Comparison of ENCODE assay signal across 8 mouse cellular contexts in genomic region chr2:33689880-33690462, GRCm38 (mm10). TPM values are rescaled to one million over a fixed set of nuclear protein-coding genes. Genes with fewer than 3 reads are reported as not detected.
A peak's percentile ranks its signal among the peaks of the same experiment; 100 is the strongest.
DNase-seq lines count a peak whose midpoint lies in the region; ATAC-seq and TF ChIP-seq lines count a peak whose summit lies in the region.

No protein-coding gene starts in this region.

- H3K36me3 ChIP-seq in forebrain, embryonic 10.5 days (replicated peaks), result no peaks in the 10 kb centered on the region
- H3K36me3 ChIP-seq in forebrain, embryonic 14.5 days (ENCODE audit: control insufficient read depth, insufficient read depth, low read length), result no peaks in the 10 kb centered on the region
- H3K36me3 ChIP-seq in spleen, adult 2 months (ENCODE audit: control insufficient read depth, insufficient read depth, low read length), result no peaks in the 10 kb centered on the region
- no peaks in the 10 kb centered on the region for H3K36me3 ChIP-seq in liver, embryonic 14.5 days (replicated peaks; ENCODE audit: control insufficient read depth, insufficient read depth, low read depth)

- no peak; the same call in 1 of the 2 replicates for ATAC-seq in forebrain, embryonic 14.5 days
- ATAC-seq in liver, embryonic 14.5 days (ENCODE audit: insufficient read depth), result no peak

- TF ChIP-seq EP300 in liver, embryonic 14.5 days (IDR thresholded peaks at IDR 0.05; ENCODE audit: low read depth), result no peak

- DNase-seq in forebrain, embryonic 10.5 days (ENCODE audit: extremely low spot score, low spot score), result peak; percentile 70
- no peak for DNase-seq in forebrain, embryonic 14.5 days (ENCODE audit: low spot score)
- DNase-seq in spleen, adult 2 months (ENCODE audit: low read depth in 1 of 2, low spot score in 2 of 2), result no peak
- DNase-seq in spleen, adult 12 weeks (ENCODE audit: low spot score), result no peak
- peak; percentile 64 for DNase-seq in embryo, embryonic 9.5 days (ENCODE audit: extremely low spot score)
- DNase-seq in liver, embryonic 14.5 days (ENCODE audit: low read depth in 3 of 3, low spot score in 3 of 3), result peak in 1 of 3 experiments; percentile 2
- no peak for DNase-seq in urinary bladder, postnatal 10 days (ENCODE audit: low spot score)

- H3K4me3 ChIP-seq in forebrain, embryonic 10.5 days, result no peak overlapping the region
- H3K4me3 ChIP-seq in forebrain, embryonic 14.5 days (ENCODE audit: low read depth, low read length), result no peak overlapping the region
- no peak overlapping the region for H3K4me3 ChIP-seq in spleen, adult 2 months (ENCODE audit: extremely low read depth, insufficient read depth, insufficient read length)
- no peak overlapping the region for H3K4me3 ChIP-seq in liver, embryonic 14.5 days (ENCODE audit: insufficient read depth in 1 of 2, low read depth in 2 of 2, low read length in 2 of 2)
- no peak overlapping the region for H3K4me3 ChIP-seq in olfactory bulb, adult 2 months (ENCODE audit: insufficient read depth, low read depth, low read length)

- 31% methylated on average over 9 of the region's 9 CpGs for WGBS in forebrain, embryonic 10.5 days
- 25% methylated on average over 9 of the region's 9 CpGs for WGBS in forebrain, embryonic 14.5 days
- WGBS in spleen, adult 2 months, result 28% methylated on average over 9 of the region's 9 CpGs
- WGBS in liver, embryonic 14.5 days (ENCODE audit: insufficient replicate concordance), result 18% methylated on average over 9 of the region's 9 CpGs
- WGBS in olfactory bulb, adult 2 months, result 35% methylated on average over 9 of the region's 9 CpGs

- peaks cover 17% of the 10 kb centered on the region for H3K4me1 ChIP-seq in forebrain, embryonic 10.5 days
- peaks cover 6% of the 10 kb centered on the region; the same call in 1 of the 2 replicates for H3K4me1 ChIP-seq in forebrain, embryonic 14.5 days (ENCODE audit: control insufficient read depth, insufficient read depth, low read length)
- H3K4me1 ChIP-seq in spleen, adult 2 months (ENCODE audit: control insufficient read depth, insufficient read depth, insufficient read length), result no peaks in the 10 kb centered on the region
- no peaks in the 10 kb centered on the region for H3K4me1 ChIP-seq in liver, embryonic 14.5 days (replicated peaks; ENCODE audit: control insufficient read depth in 2 of 2, insufficient read depth in 2 of 2, low read length in 1 of 2)
- H3K4me1 ChIP-seq in olfactory bulb, adult 2 months (ENCODE audit: control insufficient read depth, insufficient read depth, low read length), result peaks cover 9% of the 10 kb centered on the region

- H3K27ac ChIP-seq in forebrain, embryonic 10.5 days, result peak overlapping the region; percentile 6; the same call in 1 of the 2 replicates
- no peak overlapping the region for H3K27ac ChIP-seq in forebrain, embryonic 14.5 days (ENCODE audit: low read depth, low read length)
- H3K27ac ChIP-seq in spleen, adult 2 months (ENCODE audit: insufficient read depth, low read length), result no peak overlapping the region
- H3K27ac ChIP-seq in liver, embryonic 14.5 days, result no peak overlapping the region
- H3K27ac ChIP-seq in olfactory bulb, adult 2 months (ENCODE audit: insufficient read depth, low read depth, low read length), result no peak overlapping the region

- peaks cover 5% of the 10 kb centered on the region for H3K9me3 ChIP-seq in forebrain, embryonic 10.5 days
- H3K9me3 ChIP-seq in forebrain, embryonic 14.5 days (replicated peaks; ENCODE audit: control insufficient read depth, low read length), result 0 out of 2 replicates have a peak, but pooled peaks cover 4% of the 10 kb centered on the region
- H3K9me3 ChIP-seq in liver, embryonic 14.5 days (ENCODE audit: control insufficient read depth, low read length), result no peaks in the 10 kb centered on the region

- peak; percentile 51; the same call in 1 of the 2 replicates for TF ChIP-seq CTCF in spleen, adult 2 months (IDR thresholded peaks at IDR 0.05; ENCODE audit: extremely low read depth, insufficient read depth, insufficient read length, insufficient replicate concordance)
- TF ChIP-seq CTCF in liver, embryonic 14.5 days (IDR thresholded peaks at IDR 0.05; ENCODE audit: low read depth), result peak; percentile 84
- TF ChIP-seq CTCF in olfactory bulb, adult 2 months (IDR thresholded peaks at IDR 0.05; ENCODE audit: insufficient read depth, low read depth, low read length), result peak; percentile 31; the same call in 1 of the 2 replicates

- no peak for TF ChIP-seq POLR2A in spleen, adult 2 months (IDR thresholded peaks at IDR 0.05; ENCODE audit: low read depth, low read length)
- TF ChIP-seq POLR2A in olfactory bulb, adult 2 months (IDR thresholded peaks at IDR 0.05; ENCODE audit: insufficient read depth, low read depth, low read length), result no peak

- no peak overlapping the region for H3K4me2 ChIP-seq in forebrain, embryonic 14.5 days (ENCODE audit: low read length)
- H3K4me2 ChIP-seq in liver, embryonic 14.5 days (ENCODE audit: low read depth), result no peak overlapping the region

- peaks cover 79% of the 10 kb centered on the region for H3K27me3 ChIP-seq in forebrain, embryonic 10.5 days (ENCODE audit: poor library complexity, severe bottlenecking)
- H3K27me3 ChIP-seq in forebrain, embryonic 14.5 days (replicated peaks; ENCODE audit: control insufficient read depth, insufficient read depth, low read length), result 0 out of 2 replicates have a peak, but pooled peaks cover 4% of the 10 kb centered on the region
- no peaks in the 10 kb centered on the region for H3K27me3 ChIP-seq in spleen, adult 2 months (ENCODE audit: control insufficient read depth, insufficient read depth, low read length)
- no peaks in the 10 kb centered on the region for H3K27me3 ChIP-seq in liver, embryonic 14.5 days (ENCODE audit: control insufficient read depth, insufficient read depth, low read length)

- H3K9ac ChIP-seq in forebrain, embryonic 14.5 days (ENCODE audit: low read length), result no peak overlapping the region
- no peak overlapping the region for H3K9ac ChIP-seq in liver, embryonic 14.5 days (replicated peaks)

RNA-seq across cellular contexts. Expression of gene Lmx1b, which starts 49.7 kb away (rescaled TPM):
- 1.3 and 1.5 TPM in 2 replicates for polyA plus RNA-seq in forebrain, embryonic 10.5 days (2016; fragmentation: Nextera tagmentation; extraction: Ambion mirVana)
- 0.34 and 0.40 TPM in 2 replicates for polyA plus RNA-seq in forebrain, embryonic 14.5 days (2014; fragmentation: Nextera tagmentation; extraction: Ambion mirVana)
- not detected in 2 replicates for polyA plus RNA-seq in spleen, adult 2 months (2012; rRNA removed)
- 0.01 and 0.06 TPM in 2 replicates for polyA plus RNA-seq in liver, embryonic 14.5 days (2012; rRNA removed)
- not detected in 2 replicates for polyA plus RNA-seq in liver, embryonic 14.5 days (2014; fragmentation: Nextera tagmentation; extraction: Ambion mirVana)
- not detected in 2 replicates for polyA plus RNA-seq in olfactory bulb, adult 2 months (2012; ENCODE audit: insufficient read depth, insufficient read length, low replicate concordance, missing spikeins)

Comparison
In these comparisons a context has a peak if more than half of its experiments do, and no peak if none do; other contexts are left out.
1. DNase-seq: peak in forebrain, embryonic 10.5 days (single experiment) and embryo, embryonic 9.5 days (single experiment); none in forebrain, embryonic 14.5 days (single experiment), spleen, adult 2 months (0 of 2), spleen, adult 12 weeks (single experiment) and urinary bladder, postnatal 10 days (single experiment).
2. CTCF ChIP-seq: peak in every context shown above with its lines; median percentile 84 in liver, embryonic 14.5 days; 51 in spleen, adult 2 months; 31 in olfactory bulb, adult 2 months.